Mouse (Mus musculus): ENCODE measurements around the gene Gphb5. TPM values are rescaled to one million over a fixed set of nuclear protein-coding genes. Genes with fewer than 3 reads are reported as not detected.

Gene Gphb5
- total RNA-seq, 1 experiment from 2014 or later, result not detected

Other genes starting within 250 kb of the Gphb5 start
- gene Kcnh5, start 239.4 kb downstream of the Gphb5 start, total RNA-seq (2017), result not detected in 2 replicates
- 0.75 and 1.0 TPM in 2 replicates for gene Rhoj, start 108.5 kb downstream of the Gphb5 start, total RNA-seq (2017)
- gene Ppp2r5e, start 179.5 kb upstream of the Gphb5 start, total RNA-seq (2017), result 22.2 and 26.7 TPM in 2 replicates

Data from hematopoietic stem cell, adult 5-6 weeks (primary cell).